Mouse (Mus musculus): ENCODE data around the gene Fggy. TPM values are rescaled to one million over a fixed set of nuclear protein-coding genes. Genes with fewer than 3 reads are reported as not detected.

Gene Fggy
- 10.9 and 14.2 TPM in 2 replicates for polyA plus RNA-seq (2014; fragmentation: Nextera tagmentation; extraction: Ambion mirVana)

GRCm38 (mm10) chr4:95557333-95557956, at the start of gene Fggy:
Fggy (plus strand) TSS chr4:95557507.
- Histone ChIP-seq H3K4me2 (ENCODE audit: low read length) (peak within 1 kb of the TSS; percentile 52), H3K36me3 (ENCODE audit: control insufficient read depth, insufficient read depth, low read length) (no peaks in the 10 kb centered on the region), H3K9ac (ENCODE audit: low read length) (peak within 1 kb of the TSS; percentile 34), H3K9me3 (ENCODE audit: control insufficient read depth, low read length) (no peaks in the 10 kb centered on the region), H3K27me3 (replicated peaks; ENCODE audit: control insufficient read depth, insufficient read depth, low read length) (no peaks in the 10 kb centered on the region), H3K4me1 (replicated peaks; ENCODE audit: control insufficient read depth, insufficient read depth, low read length) (peaks cover 18% of the 10 kb centered on the region), H3K27ac (ENCODE audit: low read depth) (peak within 1 kb of the TSS; percentile 82), H3K4me3 (ENCODE audit: low read depth, low read length) (peak within 1 kb of the TSS; percentile 25)
- ATAC-seq (replicated peaks; ENCODE audit: low FRiP score, low TSS enrichment, low read depth) (peak; percentile 99), DNase-seq (ENCODE audit: low spot score) (peak; percentile 98)
- WGBS: 22% methylated on average over 12 of the region's 12 CpGs

GRCm38 (mm10) chr4:95507946-95508311, 49.4 kb upstream of the Fggy start:
- WGBS: 90% methylated on average over 4 of the region's 4 CpGs
- DNase-seq (ENCODE audit: low spot score) (no peak), ATAC-seq (replicated peaks; ENCODE audit: low FRiP score, low TSS enrichment, low read depth) (0 out of 2 replicates have a peak, but pooled peaks have one; percentile 53)
- no peak overlapping the region for H3K9ac ChIP-seq (ENCODE audit: low read length)
- no peak overlapping the region for H3K4me3 ChIP-seq (ENCODE audit: low read depth, low read length)
- H3K27ac ChIP-seq (ENCODE audit: low read depth): no peak overlapping the region
- H3K27me3 ChIP-seq (replicated peaks; ENCODE audit: control insufficient read depth, insufficient read depth, low read length): no peaks in the 10 kb centered on the region
- H3K4me1 ChIP-seq (replicated peaks; ENCODE audit: control insufficient read depth, insufficient read depth, low read length): peaks cover 14% of the 10 kb centered on the region
- no peaks in the 10 kb centered on the region for H3K9me3 ChIP-seq (ENCODE audit: control insufficient read depth, low read length)
- no peak overlapping the region for H3K4me2 ChIP-seq (ENCODE audit: low read length)
- no peaks in the 10 kb centered on the region for H3K36me3 ChIP-seq (ENCODE audit: control insufficient read depth, insufficient read depth, low read length)

- Histone ChIP-seq H3K9ac (ENCODE audit: low read length) (no peak overlapping the region), H3K27me3 (replicated peaks; ENCODE audit: control insufficient read depth, insufficient read depth, low read length) (no peaks in the 10 kb centered on the region), H3K4me1 (replicated peaks; ENCODE audit: control insufficient read depth, insufficient read depth, low read length) (no peaks in the 10 kb centered on the region), H3K9me3 (ENCODE audit: control insufficient read depth, low read length) (no peaks in the 10 kb centered on the region), H3K27ac (ENCODE audit: low read depth) (no peak overlapping the region), H3K4me3 (ENCODE audit: low read depth, low read length) (no peak overlapping the region), H3K36me3 (ENCODE audit: control insufficient read depth, insufficient read depth, low read length) (no peaks in the 10 kb centered on the region), H3K4me2 (ENCODE audit: low read length) (no peak overlapping the region)
- ATAC-seq (replicated peaks; ENCODE audit: low FRiP score, low TSS enrichment, low read depth) (no peak), DNase-seq (ENCODE audit: low spot score) (no peak)
- 64% methylated on average over 1 of the region's 1 CpGs for WGBS
Measured at GRCm38 (mm10) chr4:95518382-95518781, 38.9 kb upstream of the Fggy start.

GRCm38 (mm10) chr4:95519975-95520642, 37.2 kb upstream of the Fggy start:
- H3K9ac ChIP-seq (ENCODE audit: low read length): no peak overlapping the region
- DNase-seq (ENCODE audit: low spot score) (no peak), ATAC-seq (replicated peaks; ENCODE audit: low FRiP score, low TSS enrichment, low read depth) (no peak)
- no peaks in the 10 kb centered on the region for H3K36me3 ChIP-seq (ENCODE audit: control insufficient read depth, insufficient read depth, low read length)
- H3K4me3 ChIP-seq (ENCODE audit: low read depth, low read length): no peak overlapping the region
- 70% methylated on average over 4 of the region's 4 CpGs for WGBS
- H3K27me3 ChIP-seq (replicated peaks; ENCODE audit: control insufficient read depth, insufficient read depth, low read length): no peaks in the 10 kb centered on the region
- no peaks in the 10 kb centered on the region for H3K4me1 ChIP-seq (replicated peaks; ENCODE audit: control insufficient read depth, insufficient read depth, low read length)
- H3K27ac ChIP-seq (ENCODE audit: low read depth): no peak overlapping the region
- H3K4me2 ChIP-seq (ENCODE audit: low read length): no peak overlapping the region
- H3K9me3 ChIP-seq (ENCODE audit: control insufficient read depth, low read length): no peaks in the 10 kb centered on the region

- H3K4me3 ChIP-seq (ENCODE audit: low read depth, low read length): no peak overlapping the region
- no peaks in the 10 kb centered on the region for H3K9me3 ChIP-seq (ENCODE audit: control insufficient read depth, low read length)
- WGBS: 66% methylated on average over 2 of the region's 2 CpGs
- H3K27me3 ChIP-seq (replicated peaks; ENCODE audit: control insufficient read depth, insufficient read depth, low read length): no peaks in the 10 kb centered on the region
- no peaks in the 10 kb centered on the region for H3K36me3 ChIP-seq (ENCODE audit: control insufficient read depth, insufficient read depth, low read length)
- H3K4me2 ChIP-seq (ENCODE audit: low read length): no peak overlapping the region
- no peaks in the 10 kb centered on the region for H3K4me1 ChIP-seq (replicated peaks; ENCODE audit: control insufficient read depth, insufficient read depth, low read length)
- ATAC-seq (replicated peaks; ENCODE audit: low FRiP score, low TSS enrichment, low read depth) (no peak), DNase-seq (ENCODE audit: low spot score) (no peak)
- H3K9ac ChIP-seq (ENCODE audit: low read length): no peak overlapping the region
- H3K27ac ChIP-seq (ENCODE audit: low read depth): no peak overlapping the region
Measured at GRCm38 (mm10) chr4:95520643-95521032, 36.7 kb upstream of the Fggy start.

- H3K4me3 ChIP-seq (ENCODE audit: low read depth, low read length): no peak overlapping the region
- ATAC-seq (replicated peaks; ENCODE audit: low FRiP score, low TSS enrichment, low read depth) (no peak), DNase-seq (ENCODE audit: low spot score) (no peak)
- no peaks in the 10 kb centered on the region for H3K27me3 ChIP-seq (replicated peaks; ENCODE audit: control insufficient read depth, insufficient read depth, low read length)
- no peaks in the 10 kb centered on the region for H3K36me3 ChIP-seq (ENCODE audit: control insufficient read depth, insufficient read depth, low read length)
- no peaks in the 10 kb centered on the region for H3K9me3 ChIP-seq (ENCODE audit: control insufficient read depth, low read length)
- WGBS: 80% methylated on average over 4 of the region's 4 CpGs
- no peak overlapping the region for H3K4me2 ChIP-seq (ENCODE audit: low read length)
- H3K27ac ChIP-seq (ENCODE audit: low read depth): no peak overlapping the region
- H3K4me1 ChIP-seq (replicated peaks; ENCODE audit: control insufficient read depth, insufficient read depth, low read length): no peaks in the 10 kb centered on the region
- no peak overlapping the region for H3K9ac ChIP-seq (ENCODE audit: low read length)
Measured at GRCm38 (mm10) chr4:95526588-95526987, 30.7 kb upstream of the Fggy start.

GRCm38 (mm10) chr4:95530757-95531156, 26.6 kb upstream of the Fggy start:
- no peak for ATAC-seq (replicated peaks; ENCODE audit: low FRiP score, low TSS enrichment, low read depth)
- Histone ChIP-seq H3K4me1 (replicated peaks; ENCODE audit: control insufficient read depth, insufficient read depth, low read length) (no peaks in the 10 kb centered on the region), H3K4me3 (ENCODE audit: low read depth, low read length) (no peak overlapping the region), H3K9me3 (ENCODE audit: control insufficient read depth, low read length) (no peaks in the 10 kb centered on the region), H3K4me2 (ENCODE audit: low read length) (no peak overlapping the region), H3K27me3 (replicated peaks; ENCODE audit: control insufficient read depth, insufficient read depth, low read length) (no peaks in the 10 kb centered on the region), H3K27ac (ENCODE audit: low read depth) (no peak overlapping the region), H3K9ac (ENCODE audit: low read length) (no peak overlapping the region), H3K36me3 (ENCODE audit: control insufficient read depth, insufficient read depth, low read length) (no peaks in the 10 kb centered on the region)
- 69% methylated on average over 2 of the region's 2 CpGs for WGBS
- DNase-seq (ENCODE audit: low spot score): no peak

- no peak overlapping the region for H3K9ac ChIP-seq (ENCODE audit: low read length)
- no peaks in the 10 kb centered on the region for H3K27me3 ChIP-seq (replicated peaks; ENCODE audit: control insufficient read depth, insufficient read depth, low read length)
- H3K36me3 ChIP-seq (ENCODE audit: control insufficient read depth, insufficient read depth, low read length): no peaks in the 10 kb centered on the region
- no peaks in the 10 kb centered on the region for H3K4me1 ChIP-seq (replicated peaks; ENCODE audit: control insufficient read depth, insufficient read depth, low read length)
- 94% methylated on average over 3 of the region's 3 CpGs for WGBS
- ATAC-seq (replicated peaks; ENCODE audit: low FRiP score, low TSS enrichment, low read depth): no peak
- no peak overlapping the region for H3K27ac ChIP-seq (ENCODE audit: low read depth)
- H3K4me3 ChIP-seq (ENCODE audit: low read depth, low read length): no peak overlapping the region
- no peak overlapping the region for H3K4me2 ChIP-seq (ENCODE audit: low read length)
- no peak for DNase-seq (ENCODE audit: low spot score)
- H3K9me3 ChIP-seq (ENCODE audit: control insufficient read depth, low read length): no peaks in the 10 kb centered on the region
Measured at GRCm38 (mm10) chr4:95533946-95534345, 23.4 kb upstream of the Fggy start.

Measured in intestine, embryonic 14.5 days (tissue).